Mouse (Mus musculus) neural tube, embryonic 12.5 days (tissue): ENCODE measurements around the gene Slc35f3. TPM values are rescaled to one million over a fixed set of nuclear protein-coding genes. Genes with fewer than 3 reads are reported as not detected.

ENCODE experiments used
- ATAC-seq: fragments of 200-750 bp; cut with Nextera tagmentation; 2 replicates; pipeline ENCODE4 v1.8.0; 2017; ENCODE audit warnings: low read depth, mild to moderate bottlenecking, moderate TSS enrichment, moderate library complexity; ENCODE audit not compliant: low FRiP score
- H3K27ac ChIP-seq: fragments of 300-500 bp; sonication (generic); 2 replicates; pipeline ENCODE4 v1.5.1; 2016
- H3K27me3 ChIP-seq: fragments of 300-500 bp; sonication (generic); replicated peaks from 2 replicates; pipeline ENCODE4 v1.6.1; 2016; ENCODE audit warnings: mild to moderate bottlenecking
- H3K36me3 ChIP-seq: fragments of 300-500 bp; sonication (generic); 2 replicates; pipeline ENCODE4 v1.6.1; 2016; ENCODE audit warnings: mild to moderate bottlenecking
- H3K4me1 ChIP-seq: fragments of 300-500 bp; sonication (generic); 2 replicates; pipeline ENCODE4 v1.6.1; 2016
- H3K4me2 ChIP-seq: fragments of 300-500 bp; sonication (generic); replicated peaks from 2 replicates; pipeline ENCODE4 v1.6.1; 2016; ENCODE audit warnings: mild to moderate bottlenecking
- H3K4me3 ChIP-seq: fragments of 300-500 bp; sonication (generic); 2 replicates; pipeline ENCODE4 v1.5.1; 2016
- H3K9ac ChIP-seq: fragments of 300-500 bp; sonication (generic); 2 replicates; pipeline ENCODE4 v1.6.1; 2016; ENCODE audit warnings: mild to moderate bottlenecking
- H3K9me3 ChIP-seq: fragments of 300-500 bp; sonication (generic); 2 replicates; pipeline ENCODE4 v1.6.1; 2016; ENCODE audit warnings: mild to moderate bottlenecking
- WGBS: fragments of 180-500 bp; shearing (Covaris S2); methylation state at CpG from one replicate; pipeline ENCODE4 v1.1.7; 2016; 5-methylcytosine and 5-hydroxymethylcytosine counted together
- polyA plus RNA-seq: library from polyadenylated mRNA; unstranded; fragments of >200 nt; fragmentation: Nextera tagmentation; extraction: Ambion mirVana; gene quantifications from 2 replicates; pipeline ENCODE4 v1.2.1, GENCODE M21; 2016

Gene Slc35f3
- polyA plus RNA-seq, 1 experiment from 2014 or later = 0.61 TPM

- no peak overlapping the region for H3K4me2 ChIP-seq
- no peak overlapping the region for H3K4me3 ChIP-seq
- no peaks in the 10 kb centered on the region for H3K9me3 ChIP-seq
- H3K36me3 ChIP-seq = no peaks in the 10 kb centered on the region
- no peaks in the 10 kb centered on the region for H3K4me1 ChIP-seq
- no peaks in the 10 kb centered on the region for H3K27me3 ChIP-seq
- H3K9ac ChIP-seq = no peak overlapping the region
- no peak overlapping the region for H3K27ac ChIP-seq
- no peak for ATAC-seq
- WGBS = 65% methylated on average over 1 of the region's 1 CpGs
Observed at GRCm38 (mm10) chr8:126341200-126341599, 42.8 kb downstream of the Slc35f3 start.

GRCm38 (mm10) chr8:126343427-126343826, 45.1 kb downstream of the Slc35f3 start:
- Histone ChIP-seq H3K27me3 (no peaks in the 10 kb centered on the region), H3K4me3 (no peak overlapping the region), H3K9ac (no peak overlapping the region), H3K4me1 (no peaks in the 10 kb centered on the region), H3K9me3 (no peaks in the 10 kb centered on the region), H3K27ac (no peak overlapping the region), H3K36me3 (no peaks in the 10 kb centered on the region), H3K4me2 (no peak overlapping the region)
- ATAC-seq = no peak
- 85% methylated on average over 5 of the region's 5 CpGs for WGBS

GRCm38 (mm10) chr8:126345100-126345499, 46.7 kb downstream of the Slc35f3 start:
- H3K9ac ChIP-seq = no peak overlapping the region
- H3K4me2 ChIP-seq = no peak overlapping the region
- 66% methylated on average over 4 of the region's 4 CpGs for WGBS
- H3K4me1 ChIP-seq = no peaks in the 10 kb centered on the region
- H3K36me3 ChIP-seq = no peaks in the 10 kb centered on the region
- no peaks in the 10 kb centered on the region for H3K27me3 ChIP-seq
- no peak for ATAC-seq
- H3K4me3 ChIP-seq = no peak overlapping the region
- no peaks in the 10 kb centered on the region for H3K9me3 ChIP-seq
- H3K27ac ChIP-seq = no peak overlapping the region

GRCm38 (mm10) chr8:126353259-126353658, 54.9 kb downstream of the Slc35f3 start:
- ATAC-seq = no peak
- H3K27ac ChIP-seq = no peak overlapping the region
- H3K9me3 ChIP-seq = no peaks in the 10 kb centered on the region
- H3K4me2 ChIP-seq = no peak overlapping the region
- no peak overlapping the region for H3K4me3 ChIP-seq
- no peaks in the 10 kb centered on the region for H3K27me3 ChIP-seq
- H3K9ac ChIP-seq = no peak overlapping the region
- H3K4me1 ChIP-seq = no peaks in the 10 kb centered on the region
- WGBS = 79% methylated on average over 1 of the region's 1 CpGs
- no peaks in the 10 kb centered on the region for H3K36me3 ChIP-seq

GRCm38 (mm10) chr8:126357946-126358345, 59.6 kb downstream of the Slc35f3 start:
- no peaks in the 10 kb centered on the region for H3K9me3 ChIP-seq
- no peak overlapping the region for H3K4me2 ChIP-seq
- no peak overlapping the region for H3K9ac ChIP-seq
- H3K4me3 ChIP-seq = no peak overlapping the region
- no peak overlapping the region for H3K27ac ChIP-seq
- no peaks in the 10 kb centered on the region for H3K36me3 ChIP-seq
- WGBS = 30% methylated on average over 3 of the region's 3 CpGs
- no peak for ATAC-seq
- no peaks in the 10 kb centered on the region for H3K4me1 ChIP-seq
- no peaks in the 10 kb centered on the region for H3K27me3 ChIP-seq

GRCm38 (mm10) chr8:126359296-126359695, 60.9 kb downstream of the Slc35f3 start:
- no peaks in the 10 kb centered on the region for H3K9me3 ChIP-seq
- H3K27ac ChIP-seq = no peak overlapping the region
- WGBS = 69% methylated on average over 6 of the region's 6 CpGs
- no peaks in the 10 kb centered on the region for H3K4me1 ChIP-seq
- no peak overlapping the region for H3K9ac ChIP-seq
- H3K36me3 ChIP-seq = no peaks in the 10 kb centered on the region
- no peaks in the 10 kb centered on the region for H3K27me3 ChIP-seq
- no peak overlapping the region for H3K4me2 ChIP-seq
- H3K4me3 ChIP-seq = no peak overlapping the region
- no peak for ATAC-seq

- Histone ChIP-seq H3K4me3 (no peak overlapping the region), H3K9me3 (no peaks in the 10 kb centered on the region), H3K36me3 (no peaks in the 10 kb centered on the region), H3K9ac (no peak overlapping the region), H3K4me2 (no peak overlapping the region), H3K4me1 (no peaks in the 10 kb centered on the region), H3K27me3 (no peaks in the 10 kb centered on the region), H3K27ac (no peak overlapping the region)
- no peak for ATAC-seq
- WGBS = 79% methylated on average over 11 of the region's 11 CpGs
Observed at GRCm38 (mm10) chr8:126360106-126360505, 61.7 kb downstream of the Slc35f3 start.

GRCm38 (mm10) chr8:126360701-126361100, 62.3 kb downstream of the Slc35f3 start:
- WGBS = 74% methylated on average over 5 of the region's 5 CpGs
- Histone ChIP-seq H3K4me2 (no peak overlapping the region), H3K4me1 (no peaks in the 10 kb centered on the region), H3K36me3 (no peaks in the 10 kb centered on the region), H3K27me3 (no peaks in the 10 kb centered on the region), H3K4me3 (no peak overlapping the region), H3K9ac (no peak overlapping the region), H3K9me3 (no peaks in the 10 kb centered on the region), H3K27ac (no peak overlapping the region)
- ATAC-seq = no peak

- H3K9ac ChIP-seq = no peak overlapping the region
- H3K27ac ChIP-seq = no peak overlapping the region
- no peak overlapping the region for H3K4me2 ChIP-seq
- no peaks in the 10 kb centered on the region for H3K9me3 ChIP-seq
- no peak for ATAC-seq
- 72% methylated on average over 3 of the region's 3 CpGs for WGBS
- no peaks in the 10 kb centered on the region for H3K4me1 ChIP-seq
- no peaks in the 10 kb centered on the region for H3K27me3 ChIP-seq
- H3K4me3 ChIP-seq = no peak overlapping the region
- H3K36me3 ChIP-seq = no peaks in the 10 kb centered on the region
Observed at GRCm38 (mm10) chr8:126366251-126366650, 67.9 kb downstream of the Slc35f3 start.

- ATAC-seq = no peak
- H3K27ac ChIP-seq = no peak overlapping the region
- 84% methylated on average over 10 of the region's 10 CpGs for WGBS
- H3K9me3 ChIP-seq = no peaks in the 10 kb centered on the region
- H3K36me3 ChIP-seq = no peaks in the 10 kb centered on the region
- H3K4me3 ChIP-seq = no peak overlapping the region
- no peak overlapping the region for H3K9ac ChIP-seq
- H3K27me3 ChIP-seq = no peaks in the 10 kb centered on the region
- no peaks in the 10 kb centered on the region for H3K4me1 ChIP-seq
- H3K4me2 ChIP-seq = no peak overlapping the region
Observed at GRCm38 (mm10) chr8:126368349-126369054, 70.1 kb downstream of the Slc35f3 start.

- Histone ChIP-seq H3K27me3 (no peaks in the 10 kb centered on the region), H3K4me1 (no peaks in the 10 kb centered on the region), H3K27ac (no peak overlapping the region), H3K36me3 (no peaks in the 10 kb centered on the region), H3K9me3 (no peaks in the 10 kb centered on the region), H3K4me3 (no peak overlapping the region), H3K4me2 (no peak overlapping the region), H3K9ac (no peak overlapping the region)
- no peak for ATAC-seq
- WGBS = 80% methylated on average over 3 of the region's 3 CpGs
Observed at GRCm38 (mm10) chr8:126371871-126372270, 73.5 kb downstream of the Slc35f3 start.

- H3K27ac ChIP-seq = no peak overlapping the region
- 89% methylated on average over 6 of the region's 6 CpGs for WGBS
- H3K9ac ChIP-seq = no peak overlapping the region
- no peak for ATAC-seq
- H3K4me3 ChIP-seq = no peak overlapping the region
- H3K4me2 ChIP-seq = no peak overlapping the region
- no peaks in the 10 kb centered on the region for H3K27me3 ChIP-seq
- no peaks in the 10 kb centered on the region for H3K9me3 ChIP-seq
- H3K4me1 ChIP-seq = no peaks in the 10 kb centered on the region
- no peaks in the 10 kb centered on the region for H3K36me3 ChIP-seq
Observed at GRCm38 (mm10) chr8:126379580-126379979, 81.2 kb downstream of the Slc35f3 start.

GRCm38 (mm10) chr8:126380141-126380540, 81.8 kb downstream of the Slc35f3 start:
- Histone ChIP-seq H3K9ac (no peak overlapping the region), H3K9me3 (no peaks in the 10 kb centered on the region), H3K27ac (no peak overlapping the region), H3K27me3 (no peaks in the 10 kb centered on the region), H3K36me3 (no peaks in the 10 kb centered on the region), H3K4me2 (no peak overlapping the region), H3K4me1 (no peaks in the 10 kb centered on the region), H3K4me3 (no peak overlapping the region)
- ATAC-seq = no peak
- WGBS = 59% methylated on average over 2 of the region's 2 CpGs
